Mouse (Mus musculus): Measurements from ENCODE around the gene Ccdc151. TPM values are rescaled to one million over a fixed set of nuclear protein-coding genes. Genes with fewer than 3 reads are reported as not detected.
A peak's percentile ranks its signal among the peaks of the same experiment; 100 is the strongest.

Gene Ccdc151
- polyA plus RNA-seq, 1 experiment from 2014 or later: not detected

DNA sequence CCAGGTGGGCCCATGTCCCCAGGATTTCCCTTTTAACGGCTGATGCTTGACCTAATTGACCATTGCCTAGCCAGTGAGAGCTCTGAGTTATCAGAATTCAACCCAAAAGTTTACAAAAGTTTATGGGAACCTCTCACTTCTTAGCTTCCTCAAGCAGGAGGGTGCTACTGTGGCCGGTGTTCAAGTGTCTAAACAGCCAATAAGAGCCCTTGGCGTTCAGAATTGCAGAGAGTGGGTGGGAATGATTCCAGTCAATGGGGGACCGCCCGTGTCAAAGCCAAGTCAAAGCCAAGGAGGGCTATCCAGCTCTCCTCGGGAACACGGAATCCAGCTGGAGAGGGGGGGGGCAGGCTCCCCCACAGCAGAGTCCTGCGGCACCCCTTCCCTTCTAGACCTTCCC lies 54.3 kb downstream of the Ccdc151 start:
- 45% methylated on average over 8 of the region's 8 CpGs for WGBS
- ATAC-seq (ENCODE audit: insufficient number of reproducible peaks, insufficient read depth, low FRiP score, low read depth): no peak
- Histone ChIP-seq H3K9ac (ENCODE audit: low read length) (no peak overlapping the region), H3K4me3 (ENCODE audit: control insufficient read depth in 1 of 2, insufficient read depth in 1 of 2, low read depth in 1 of 2, low read length in 2 of 2) (no peak overlapping the region), H3K4me1 (ENCODE audit: control insufficient read depth in 2 of 2, insufficient read depth in 2 of 2, low read length in 2 of 2) (0 out of 4 replicates have a peak, but pooled peaks cover 0 to 3% of the 10 kb centered on the region in 2 experiments), H3K36me3 (ENCODE audit: control insufficient read depth, insufficient read depth, low read length) (no peaks in the 10 kb centered on the region), H3K27ac (replicated peaks in 1 of 2; ENCODE audit: control insufficient read depth in 1 of 2, insufficient read depth in 1 of 2, low read depth in 2 of 2, low read length in 2 of 2) (no peak overlapping the region), H3K4me2 (ENCODE audit: low read length) (no peak overlapping the region), H3K9me3 (ENCODE audit: control insufficient read depth, low read length) (no peaks in the 10 kb centered on the region), H3K27me3 (ENCODE audit: control insufficient read depth, insufficient read depth, low read length) (peaks cover 26% of the 10 kb centered on the region)

DNA sequence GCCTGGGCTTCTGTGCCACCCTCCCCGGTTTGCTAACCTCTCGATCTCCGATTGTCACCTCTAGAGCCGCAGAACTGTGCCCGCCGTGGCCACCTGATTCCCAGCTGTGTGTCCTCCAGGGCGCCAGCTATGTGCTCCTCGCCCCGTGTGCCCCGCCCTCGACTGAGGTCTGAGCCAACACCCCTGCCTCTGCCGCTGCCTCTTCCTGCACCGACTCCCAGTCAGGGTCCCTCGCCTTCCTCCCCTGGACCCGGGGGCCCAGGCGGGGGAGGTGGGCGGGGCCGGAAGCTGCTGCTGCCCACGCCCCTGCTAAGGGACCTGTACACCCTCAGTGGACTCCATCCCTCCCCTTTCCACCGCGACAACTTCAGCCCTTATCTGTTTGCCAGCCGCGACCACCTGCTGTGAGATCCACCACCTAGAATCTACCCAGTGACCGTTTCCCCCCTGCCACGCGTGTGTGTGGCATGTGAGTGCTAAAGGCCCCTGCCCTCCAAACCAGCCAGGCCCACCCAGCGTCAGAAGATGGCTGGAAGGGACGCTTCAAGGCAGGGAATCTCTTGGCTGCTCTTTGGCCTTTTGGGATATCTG lies 54.8 kb downstream of the Ccdc151 start:
- 4% methylated on average over 28 of the region's 28 CpGs for WGBS
- ATAC-seq (ENCODE audit: insufficient number of reproducible peaks, insufficient read depth, low FRiP score, low read depth): no peak
- H3K27ac ChIP-seq (replicated peaks in 1 of 2; ENCODE audit: control insufficient read depth in 1 of 2, insufficient read depth in 1 of 2, low read depth in 2 of 2, low read length in 2 of 2): no peak overlapping the region
- H3K27me3 ChIP-seq (ENCODE audit: control insufficient read depth, insufficient read depth, low read length): peaks cover 26% of the 10 kb centered on the region
- peak overlapping the region; percentile 9; the same call in 1 of the 2 replicates for H3K4me2 ChIP-seq (ENCODE audit: low read length)
- 0 out of 4 replicates have a peak, but pooled peaks cover 0 to 3% of the 10 kb centered on the region in 2 experiments for H3K4me1 ChIP-seq (ENCODE audit: control insufficient read depth in 2 of 2, insufficient read depth in 2 of 2, low read length in 2 of 2)
- no peaks in the 10 kb centered on the region for H3K36me3 ChIP-seq (ENCODE audit: control insufficient read depth, insufficient read depth, low read length)
- H3K9me3 ChIP-seq (ENCODE audit: control insufficient read depth, low read length): no peaks in the 10 kb centered on the region
- H3K9ac ChIP-seq (ENCODE audit: low read length): no peak overlapping the region
- no peak overlapping the region for H3K4me3 ChIP-seq (ENCODE audit: control insufficient read depth in 1 of 2, insufficient read depth in 1 of 2, low read depth in 1 of 2, low read length in 2 of 2)

DNA sequence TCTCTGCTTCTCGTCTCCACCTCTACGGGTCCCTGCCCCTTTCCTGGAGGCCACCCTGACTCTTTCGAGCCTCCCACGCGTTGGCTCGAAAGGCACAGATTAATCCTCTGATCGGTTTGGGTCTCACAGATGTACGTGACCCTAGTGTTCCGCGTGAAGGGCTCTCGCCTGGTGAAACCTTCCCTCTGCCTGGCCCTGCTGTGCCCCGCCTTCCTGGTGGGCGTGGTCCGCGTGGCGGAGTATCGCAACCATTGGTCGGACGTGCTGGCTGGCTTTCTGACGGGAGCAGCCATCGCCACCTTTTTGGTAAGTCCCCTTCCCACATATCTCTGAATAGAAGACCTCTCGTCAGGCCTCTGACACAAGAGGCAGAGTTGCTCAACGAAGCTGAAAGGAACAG lies 58.2 kb downstream of the Ccdc151 start:
- peaks cover 26% of the 10 kb centered on the region for H3K27me3 ChIP-seq (ENCODE audit: control insufficient read depth, insufficient read depth, low read length)
- H3K4me2 ChIP-seq (ENCODE audit: low read length): peak overlapping the region; percentile 22
- no peaks in the 10 kb centered on the region for H3K9me3 ChIP-seq (ENCODE audit: control insufficient read depth, low read length)
- no peak overlapping the region for H3K27ac ChIP-seq (replicated peaks in 1 of 2; ENCODE audit: control insufficient read depth in 1 of 2, insufficient read depth in 1 of 2, low read depth in 2 of 2, low read length in 2 of 2)
- 0 out of 4 replicates have a peak, but pooled peaks cover 0 to 3% of the 10 kb centered on the region in 2 experiments for H3K4me1 ChIP-seq (ENCODE audit: control insufficient read depth in 2 of 2, insufficient read depth in 2 of 2, low read length in 2 of 2)
- 13% methylated on average over 23 of the region's 23 CpGs for WGBS
- no peaks in the 10 kb centered on the region for H3K36me3 ChIP-seq (ENCODE audit: control insufficient read depth, insufficient read depth, low read length)
- no peak overlapping the region for H3K4me3 ChIP-seq (ENCODE audit: control insufficient read depth in 1 of 2, insufficient read depth in 1 of 2, low read depth in 1 of 2, low read length in 2 of 2)
- no peak overlapping the region for H3K9ac ChIP-seq (ENCODE audit: low read length)
- ATAC-seq (ENCODE audit: insufficient number of reproducible peaks, insufficient read depth, low FRiP score, low read depth): no peak

DNA sequence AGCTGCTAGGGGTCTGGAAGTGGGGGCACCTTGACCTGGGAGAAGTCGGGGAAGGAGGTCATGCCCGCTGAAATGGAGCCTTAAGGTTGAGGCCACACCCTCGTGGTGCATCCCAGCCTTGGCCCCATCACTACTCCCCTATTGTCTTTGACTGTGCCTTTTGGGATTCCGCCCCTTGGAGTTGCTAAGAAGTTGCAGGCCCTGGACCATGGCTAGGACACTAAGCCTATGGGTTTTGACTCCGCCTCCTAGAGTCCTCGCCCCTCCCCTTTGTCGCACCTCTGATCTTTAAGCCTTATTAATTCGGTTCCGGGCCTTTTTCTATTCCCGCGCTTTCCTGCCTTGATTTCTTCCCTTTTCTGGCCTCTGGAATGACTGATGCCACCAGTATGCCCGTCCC lies 58.8 kb downstream of the Ccdc151 start:
- H3K9me3 ChIP-seq (ENCODE audit: control insufficient read depth, low read length): no peaks in the 10 kb centered on the region
- H3K36me3 ChIP-seq (ENCODE audit: control insufficient read depth, insufficient read depth, low read length): no peaks in the 10 kb centered on the region
- 0 out of 4 replicates have a peak, but pooled peaks cover 0 to 3% of the 10 kb centered on the region in 2 experiments for H3K4me1 ChIP-seq (ENCODE audit: control insufficient read depth in 2 of 2, insufficient read depth in 2 of 2, low read length in 2 of 2)
- H3K9ac ChIP-seq (ENCODE audit: low read length): no peak overlapping the region
- peaks cover 26% of the 10 kb centered on the region for H3K27me3 ChIP-seq (ENCODE audit: control insufficient read depth, insufficient read depth, low read length)
- no peak overlapping the region for H3K4me2 ChIP-seq (ENCODE audit: low read length)
- no peak for ATAC-seq (ENCODE audit: insufficient number of reproducible peaks, insufficient read depth, low FRiP score, low read depth)
- 38% methylated on average over 12 of the region's 12 CpGs for WGBS
- no peak overlapping the region for H3K27ac ChIP-seq (replicated peaks in 1 of 2; ENCODE audit: control insufficient read depth in 1 of 2, insufficient read depth in 1 of 2, low read depth in 2 of 2, low read length in 2 of 2)
- H3K4me3 ChIP-seq (ENCODE audit: control insufficient read depth in 1 of 2, insufficient read depth in 1 of 2, low read depth in 1 of 2, low read length in 2 of 2): no peak overlapping the region

DNA sequence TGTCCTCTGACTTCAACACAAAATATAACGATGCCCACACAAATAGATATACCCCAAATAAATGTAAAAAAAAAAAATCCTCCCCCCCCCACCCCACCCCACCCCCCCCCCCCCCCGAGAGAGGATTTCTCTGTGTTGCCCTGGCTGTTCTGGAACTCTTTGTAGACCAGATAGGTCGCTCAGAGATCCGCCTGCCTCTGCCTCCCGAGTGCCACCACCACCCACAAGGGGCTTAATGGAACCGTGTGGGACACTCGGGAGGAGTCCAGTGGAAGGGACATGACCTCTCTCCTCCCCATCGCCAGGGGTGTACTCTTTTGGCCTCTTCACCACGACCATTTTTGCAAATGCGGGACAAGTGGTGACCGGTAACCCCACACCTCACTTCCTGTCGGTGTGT lies 59.4 kb downstream of the Ccdc151 start:
- no peak for ATAC-seq (ENCODE audit: insufficient number of reproducible peaks, insufficient read depth, low FRiP score, low read depth)

More for the DNA sequence above, 59.4 kb downstream of the Ccdc151 start:
- 0 out of 4 replicates have a peak, but pooled peaks cover 0 to 3% of the 10 kb centered on the region in 2 experiments for H3K4me1 ChIP-seq (ENCODE audit: control insufficient read depth in 2 of 2, insufficient read depth in 2 of 2, low read length in 2 of 2)
- no peaks in the 10 kb centered on the region for H3K36me3 ChIP-seq (ENCODE audit: control insufficient read depth, insufficient read depth, low read length)
- H3K27ac ChIP-seq (replicated peaks in 1 of 2; ENCODE audit: control insufficient read depth in 1 of 2, insufficient read depth in 1 of 2, low read depth in 2 of 2, low read length in 2 of 2): no peak overlapping the region
- H3K9me3 ChIP-seq (ENCODE audit: control insufficient read depth, low read length): no peaks in the 10 kb centered on the region
- no peak overlapping the region for H3K4me2 ChIP-seq (ENCODE audit: low read length)
- H3K9ac ChIP-seq (ENCODE audit: low read length): no peak overlapping the region
- no peak overlapping the region for H3K4me3 ChIP-seq (ENCODE audit: control insufficient read depth in 1 of 2, insufficient read depth in 1 of 2, low read depth in 1 of 2, low read length in 2 of 2)
- H3K27me3 ChIP-seq (ENCODE audit: control insufficient read depth, insufficient read depth, low read length): peaks cover 21% of the 10 kb centered on the region
- 64% methylated on average over 12 of the region's 12 CpGs for WGBS

Other genes with a start within 250 kb of the Ccdc151 start
- 82.9 and 97.9 TPM in 2 replicates for gene Spc24, start 242.3 kb downstream of the Ccdc151 start, polyA plus RNA-seq (2014; fragmentation: Nextera tagmentation; extraction: Ambion mirVana)
- 11.1 and 11.6 TPM in 2 replicates for gene Kank2, start 203.9 kb downstream of the Ccdc151 start, polyA plus RNA-seq (2014; fragmentation: Nextera tagmentation; extraction: Ambion mirVana)
- gene Angptl8, start 167.1 kb downstream of the Ccdc151 start, polyA plus RNA-seq (2014; fragmentation: Nextera tagmentation; extraction: Ambion mirVana): 1.4 and 1.6 TPM in 2 replicates
- 42.4 and 44.5 TPM in 2 replicates for gene Dock6, start 150.0 kb downstream of the Ccdc151 start, polyA plus RNA-seq (2014; fragmentation: Nextera tagmentation; extraction: Ambion mirVana)
- gene Rab3d, start 84.4 kb downstream of the Ccdc151 start, polyA plus RNA-seq (2014; fragmentation: Nextera tagmentation; extraction: Ambion mirVana): 7.8 and 9.0 TPM in 2 replicates
- gene Ccdc159, start 75.2 kb downstream of the Ccdc151 start, polyA plus RNA-seq (2014; fragmentation: Nextera tagmentation; extraction: Ambion mirVana): 2.4 and 3.0 TPM in 2 replicates
- gene Tmem205, start 75.1 kb downstream of the Ccdc151 start, polyA plus RNA-seq (2014; fragmentation: Nextera tagmentation; extraction: Ambion mirVana): 48.1 and 58.8 TPM in 2 replicates
- gene Plppr2, start 65.6 kb downstream of the Ccdc151 start, polyA plus RNA-seq (2014; fragmentation: Nextera tagmentation; extraction: Ambion mirVana): 2.4 and 4.5 TPM in 2 replicates
- 8.3 and 9.8 TPM in 2 replicates for gene Swsap1, start 46.9 kb downstream of the Ccdc151 start, polyA plus RNA-seq (2014; fragmentation: Nextera tagmentation; extraction: Ambion mirVana)
- 2.6 and 4.9 TPM in 2 replicates for gene Epor, start 39.1 kb downstream of the Ccdc151 start, polyA plus RNA-seq (2014; fragmentation: Nextera tagmentation; extraction: Ambion mirVana)
- gene Rgl3, start 13.2 kb downstream of the Ccdc151 start, polyA plus RNA-seq (2014; fragmentation: Nextera tagmentation; extraction: Ambion mirVana): 0.66 and 0.97 TPM in 2 replicates
- 56.3 and 56.6 TPM in 2 replicates for gene Prkcsh, start 172 bp upstream of the Ccdc151 start, polyA plus RNA-seq (2014; fragmentation: Nextera tagmentation; extraction: Ambion mirVana)
- gene Elavl3, start 49.4 kb upstream of the Ccdc151 start, polyA plus RNA-seq (2014; fragmentation: Nextera tagmentation; extraction: Ambion mirVana): 0.19 and 0.65 TPM in 2 replicates
- gene Gm49318, start 68.6 kb upstream of the Ccdc151 start, polyA plus RNA-seq (2014; fragmentation: Nextera tagmentation; extraction: Ambion mirVana): not detected in 2 replicates
- gene Zfp653, start 68.7 kb upstream of the Ccdc151 start, polyA plus RNA-seq (2014; fragmentation: Nextera tagmentation; extraction: Ambion mirVana): 6.7 and 7.6 TPM in 2 replicates
- gene Ecsit, start 82.8 kb upstream of the Ccdc151 start, polyA plus RNA-seq (2014; fragmentation: Nextera tagmentation; extraction: Ambion mirVana): 50.5 and 58.1 TPM in 2 replicates
- 227 and 239 TPM in 2 replicates for gene Cnn1, start 96.6 kb upstream of the Ccdc151 start, polyA plus RNA-seq (2014; fragmentation: Nextera tagmentation; extraction: Ambion mirVana)
- 117 and 129 TPM in 2 replicates for gene Elof1, start 114.5 kb upstream of the Ccdc151 start, polyA plus RNA-seq (2014; fragmentation: Nextera tagmentation; extraction: Ambion mirVana)
- 3.6 and 4.9 TPM in 2 replicates for gene Acp5, start 133.1 kb upstream of the Ccdc151 start, polyA plus RNA-seq (2014; fragmentation: Nextera tagmentation; extraction: Ambion mirVana)
- gene Pigyl, start 154.2 kb upstream of the Ccdc151 start, polyA plus RNA-seq (2014; fragmentation: Nextera tagmentation; extraction: Ambion mirVana): 51.9 and 53.4 TPM in 2 replicates
- gene Zfp872, start 185.5 kb upstream of the Ccdc151 start, polyA plus RNA-seq (2014; fragmentation: Nextera tagmentation; extraction: Ambion mirVana): 0.28 and 0.58 TPM in 2 replicates
- 23.1 and 25.3 TPM in 2 replicates for gene Zfp809, start 223.1 kb upstream of the Ccdc151 start, polyA plus RNA-seq (2014; fragmentation: Nextera tagmentation; extraction: Ambion mirVana)

Measured in heart, embryonic 14.5 days (tissue).